Mouse (Mus musculus): ENCODE results near the gene Spocd1. TPM values are rescaled to one million over a fixed set of nuclear protein-coding genes. Genes with fewer than 3 reads are reported as not detected.
"Not testable (repeated sequence)": the region's sequence is repeated elsewhere in the genome, so short reads cannot be mapped to it uniquely, and the experiment has no call there.

The Spocd1 gene
- under 1 TPM in 1 of 2 experiments, not detected in 1; 0.07 TPM for total RNA-seq (2021)

DNA sequence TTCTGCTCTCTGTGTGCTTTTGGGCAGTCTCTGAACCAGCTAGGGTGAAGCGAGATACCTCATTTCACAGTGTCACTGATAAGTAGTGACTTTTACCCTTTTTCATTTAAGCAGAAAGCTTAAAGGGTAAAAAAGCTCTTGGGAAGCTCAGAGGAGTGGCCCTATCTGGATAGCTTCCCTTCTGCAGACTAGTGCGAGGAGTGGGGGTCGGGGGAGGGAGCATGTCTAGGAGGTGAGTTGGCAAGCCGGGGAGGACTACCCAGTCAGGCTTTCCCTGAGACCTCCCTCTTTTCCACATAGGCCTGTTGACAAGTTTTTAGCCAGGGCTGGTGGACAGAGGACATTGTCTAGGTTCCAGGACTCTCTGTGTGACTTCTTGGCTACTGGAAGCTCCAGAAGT is at the start of gene Spocd1:
Gene Spocd1 (plus strand): TSS at position 301 of the 400 bp plus-strand sequence.
- no peak for DNase-seq
- intact Hi-C loops (cut with DNase I) = loop anchor here (1.0 to 5.0 kb wide), 4 partner anchors 82 to 228 kb away; no protein-coding TSS in a partner anchor

DNA sequence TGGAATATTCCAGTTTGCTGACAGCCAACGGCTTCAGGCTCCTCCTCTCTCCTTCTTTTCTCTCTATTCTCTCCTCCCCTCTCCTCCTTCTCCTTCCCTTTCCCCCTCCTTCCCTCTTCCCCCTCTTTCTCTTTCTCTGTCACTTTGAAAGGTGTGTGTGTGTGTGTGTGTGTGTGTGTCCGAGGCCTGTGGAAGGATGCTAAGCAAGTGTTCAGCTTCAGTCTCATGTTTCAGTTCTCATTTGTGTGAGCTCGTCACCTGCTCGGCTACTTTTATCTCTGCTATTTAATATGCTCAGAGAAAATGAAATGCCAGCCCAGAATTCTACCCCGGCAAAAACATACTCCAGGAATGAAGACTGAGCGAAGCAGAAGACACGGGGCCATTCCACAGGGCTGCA is 48.4 kb upstream of the Spocd1 start:
- DNase-seq = no peak
- intact Hi-C loops (cut with DNase I) = loop anchor here (5.0 kb wide), 1 partner anchor 37 kb away; no protein-coding TSS in a partner anchor

DNA sequence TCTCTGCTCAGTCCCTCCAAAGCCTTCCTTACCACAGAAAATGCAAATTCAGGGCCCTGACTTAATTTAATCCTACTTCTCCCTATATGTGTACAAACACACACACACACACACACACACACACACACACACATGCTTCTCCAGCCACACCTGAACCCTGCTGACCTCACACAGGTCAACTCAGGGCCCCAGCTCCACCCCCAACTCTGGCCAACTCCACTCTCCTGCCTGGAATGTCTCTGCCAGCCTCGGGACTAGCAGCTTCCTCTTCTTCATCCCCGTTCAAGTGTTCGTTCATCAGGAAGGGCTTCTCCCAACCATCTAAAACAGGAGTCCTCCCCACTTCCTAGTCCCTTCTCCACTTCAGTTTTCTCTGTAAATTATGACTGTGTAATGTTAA is 47.4 kb upstream of the Spocd1 start:
- intact Hi-C loops (cut with DNase I) = loop anchor here (5.0 kb wide), 1 partner anchor 36 kb away; no protein-coding TSS in a partner anchor
- DNase-seq = no peak

DNA sequence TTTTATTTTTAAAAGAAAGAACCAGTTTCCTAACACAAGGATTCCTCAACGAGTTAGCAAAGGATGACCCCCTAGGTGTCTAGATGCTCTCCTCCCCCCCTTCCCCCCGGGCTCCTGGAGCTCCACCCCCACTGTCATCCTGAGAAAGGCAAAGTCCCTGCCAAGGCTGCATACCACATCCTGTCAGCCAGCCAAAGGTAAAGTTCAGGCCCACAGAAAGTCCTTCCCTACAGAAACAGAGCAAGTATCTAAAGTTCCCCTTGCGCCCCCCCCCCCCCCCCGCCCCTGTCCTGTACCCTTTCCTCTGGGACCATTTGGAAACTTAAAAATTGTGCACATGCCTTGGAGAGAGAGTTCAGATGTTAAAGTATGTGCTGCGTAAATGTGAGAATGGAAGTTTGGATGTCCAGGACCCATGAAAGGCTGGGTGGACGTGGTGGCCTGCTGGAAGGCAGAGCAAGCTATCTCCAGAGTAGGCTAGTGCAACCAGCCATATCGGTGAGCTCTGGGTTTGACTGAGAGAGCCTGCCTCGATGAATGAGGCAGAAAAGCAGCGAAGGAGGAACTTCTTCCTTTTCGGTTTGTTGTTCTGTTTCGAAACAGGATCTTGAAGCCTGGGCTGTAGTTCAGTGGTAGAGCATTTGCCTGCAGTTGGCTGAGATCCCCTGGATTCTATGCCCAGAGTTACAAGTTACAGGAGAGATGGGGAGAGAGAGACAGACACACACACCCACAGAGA is 46.3 kb upstream of the Spocd1 start:
- intact Hi-C loops (cut with DNase I) = loop anchor here (5.0 kb wide), 1 partner anchor 35 kb away; no protein-coding TSS in a partner anchor

DNA sequence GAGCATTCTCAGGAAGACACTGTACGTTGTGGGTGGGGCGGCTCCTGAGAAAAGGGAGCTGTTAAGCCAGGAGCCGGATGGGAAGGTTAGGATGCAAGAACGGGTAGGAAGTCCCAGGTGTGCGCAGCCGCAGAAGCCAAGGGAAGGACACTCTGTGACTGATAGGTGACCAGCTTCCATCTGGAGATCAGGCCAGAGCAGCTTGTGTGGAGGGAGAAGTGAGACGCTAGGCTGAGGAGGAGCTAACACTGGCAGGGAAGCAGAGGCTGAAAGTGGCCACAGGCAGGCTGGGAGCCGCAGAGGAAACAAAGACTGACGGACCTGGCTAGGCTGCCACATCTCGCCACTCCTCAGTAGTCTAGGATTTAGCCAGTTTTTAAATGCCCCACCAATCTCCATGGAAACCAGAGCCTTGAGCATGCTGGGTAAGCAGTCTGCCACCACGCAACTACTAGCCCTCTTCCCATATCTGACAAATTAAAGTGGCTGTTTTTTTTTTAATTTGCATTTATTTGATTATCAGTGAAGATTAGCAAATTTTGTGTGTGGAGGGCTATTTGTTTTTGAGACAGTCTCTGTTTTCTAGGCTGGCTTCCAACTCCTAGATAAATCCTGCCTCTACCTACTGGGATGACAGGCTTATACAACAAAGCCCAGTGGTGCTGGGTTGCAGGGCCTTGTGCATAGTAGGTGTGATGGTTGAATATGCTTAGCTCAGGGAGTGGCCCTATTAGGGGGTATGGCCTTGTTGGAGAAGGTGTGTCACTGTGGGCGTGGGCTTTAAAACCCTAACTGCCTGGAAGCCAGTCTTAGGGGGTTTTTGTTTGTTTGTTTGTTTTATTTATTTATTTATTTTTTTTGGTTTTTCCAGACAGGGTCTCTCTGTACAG is 44.8 kb upstream of the Spocd1 start:
- intact Hi-C loops (cut with DNase I) = loop anchor here (5.0 kb wide), 1 partner anchor 33 kb away; no protein-coding TSS in a partner anchor
- DNase-seq = peak in 1 of 2 experiments; percentile 15

More for the DNA sequence above, 46.3 kb upstream of the Spocd1 start:
- DNase-seq = peak; percentile 72 to 74

DNA sequence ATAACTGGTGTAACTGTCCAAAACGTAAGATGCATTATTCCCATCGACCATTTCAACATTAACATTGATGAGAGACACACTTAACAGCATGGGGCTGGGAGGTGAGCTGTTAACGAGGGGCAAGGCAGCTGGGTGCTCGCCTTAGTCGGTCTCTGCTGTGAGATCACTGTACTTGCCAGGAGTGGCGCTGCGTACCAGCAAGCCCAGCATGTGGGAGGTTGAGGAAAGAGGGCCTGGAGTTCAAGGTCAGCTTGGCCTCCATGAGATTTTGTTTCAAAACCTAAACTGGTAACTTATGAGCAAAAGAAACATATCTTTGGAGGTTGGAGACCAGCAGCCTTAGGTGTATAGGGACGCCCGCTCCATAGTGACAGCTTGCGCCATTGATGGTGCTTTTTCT is 39.4 kb upstream of the Spocd1 start:
- intact Hi-C loops (cut with DNase I) = no loop called here
- DNase-seq = no peak

DNA sequence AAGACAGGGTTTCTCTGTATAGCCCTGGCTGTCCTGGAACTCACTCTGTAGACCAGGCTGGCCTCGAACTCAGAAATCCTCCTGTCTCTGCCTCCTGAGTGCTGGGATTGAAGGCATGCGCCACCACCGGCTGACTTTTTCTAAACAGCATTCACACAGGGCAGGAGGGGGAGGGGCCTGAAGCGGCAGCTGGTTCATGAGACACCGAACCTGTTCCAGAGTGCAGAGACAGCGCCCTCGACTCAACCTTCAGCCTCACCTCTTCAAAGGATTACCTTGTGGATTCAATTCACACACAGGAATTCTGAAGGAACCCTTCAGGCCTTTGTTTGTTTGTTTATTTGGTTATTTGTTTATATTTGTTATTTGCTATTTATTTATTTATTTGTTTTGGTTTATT is 39.0 kb upstream of the Spocd1 start:
- intact Hi-C loops (cut with DNase I) = no loop called here
- DNase-seq = no peak

DNA sequence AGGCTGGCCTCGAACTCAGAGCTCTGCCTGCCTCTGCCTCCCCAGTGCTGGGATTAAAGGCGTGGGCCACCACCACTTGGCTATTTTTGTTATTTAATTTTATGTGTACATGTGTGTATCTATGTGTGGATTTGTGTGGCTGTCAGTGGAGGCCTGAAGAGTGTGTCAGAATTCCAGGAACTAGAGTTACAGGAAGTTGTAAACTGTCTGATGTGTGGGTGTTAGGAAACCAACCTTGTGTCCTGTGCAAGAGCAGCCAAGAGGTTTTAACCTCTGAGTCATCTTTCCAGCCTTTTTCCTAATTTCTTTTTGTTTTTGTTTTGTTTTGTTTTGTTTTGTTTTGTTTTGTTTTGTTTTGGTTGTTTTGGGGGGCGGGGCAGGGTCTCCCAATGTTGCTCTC is 34.2 kb upstream of the Spocd1 start:
- intact Hi-C loops (cut with DNase I) = no loop called here
- DNase-seq = no peak

DNA sequence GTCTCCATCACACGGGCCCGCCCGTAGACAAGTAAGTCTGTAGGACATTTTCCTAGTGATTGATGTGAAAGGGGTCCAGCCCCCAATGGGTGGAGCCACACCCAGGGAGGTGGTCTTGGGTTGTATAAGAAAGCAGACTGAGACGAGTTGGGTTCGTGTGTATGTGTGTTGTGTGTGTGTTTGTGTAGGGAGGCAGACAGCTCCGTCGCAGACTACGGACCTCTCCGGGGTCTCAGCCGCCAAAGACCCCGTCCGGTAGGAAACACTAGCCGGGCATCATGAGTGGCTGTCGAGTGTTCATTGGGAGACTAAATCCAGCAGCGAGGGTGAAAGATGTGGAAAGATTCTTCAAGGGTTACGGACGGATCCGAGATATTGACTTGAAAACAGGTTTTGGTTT is 30.2 kb upstream of the Spocd1 start:
- DNase-seq; intact Hi-C loops (cut with DNase I): not testable (repeated sequence)

DNA sequence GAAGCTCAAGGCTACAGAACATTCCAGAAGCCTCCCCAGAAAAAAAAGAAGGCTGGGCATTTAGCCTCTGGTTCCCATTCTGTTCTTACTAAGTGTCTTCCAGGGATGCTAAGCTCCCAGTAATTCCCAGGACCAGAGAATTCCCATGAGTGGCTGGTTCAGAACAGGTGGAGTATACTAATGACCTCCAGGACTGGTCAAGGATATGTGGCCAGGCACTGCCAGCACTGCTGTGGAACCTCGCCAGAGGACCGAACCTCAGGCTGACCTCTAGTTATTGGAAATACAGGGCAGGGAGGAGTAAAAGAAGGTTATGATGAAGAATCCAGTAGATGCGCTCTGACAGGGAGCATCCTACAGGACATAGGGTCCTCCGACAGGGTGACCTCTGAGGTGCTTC is 26.7 kb upstream of the Spocd1 start:
- DNase-seq = peak; percentile 28 to 30
- intact Hi-C loops (cut with DNase I) = no loop called here

DNA sequence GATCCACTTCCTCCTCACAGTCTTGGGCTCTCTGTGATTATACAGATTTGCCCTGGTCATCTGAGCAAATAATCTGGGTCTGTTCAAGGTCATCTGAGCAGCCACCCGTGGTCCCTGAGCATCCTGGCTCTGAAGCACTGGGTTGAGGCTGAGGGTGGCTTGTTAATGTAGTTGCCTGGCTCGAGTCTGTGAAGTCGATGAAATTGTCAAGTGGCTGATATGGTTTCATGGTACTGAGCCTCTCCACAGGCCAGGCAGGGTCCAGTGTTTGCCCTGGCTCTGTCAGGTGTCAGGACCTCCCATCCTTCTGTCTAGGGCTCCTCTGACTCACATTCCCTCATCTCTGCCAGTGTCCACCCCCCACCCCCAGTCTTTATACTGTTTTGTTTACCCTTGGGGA is 25.5 kb upstream of the Spocd1 start:
- DNase-seq = no peak
- intact Hi-C loops (cut with DNase I) = no loop called here

DNA sequence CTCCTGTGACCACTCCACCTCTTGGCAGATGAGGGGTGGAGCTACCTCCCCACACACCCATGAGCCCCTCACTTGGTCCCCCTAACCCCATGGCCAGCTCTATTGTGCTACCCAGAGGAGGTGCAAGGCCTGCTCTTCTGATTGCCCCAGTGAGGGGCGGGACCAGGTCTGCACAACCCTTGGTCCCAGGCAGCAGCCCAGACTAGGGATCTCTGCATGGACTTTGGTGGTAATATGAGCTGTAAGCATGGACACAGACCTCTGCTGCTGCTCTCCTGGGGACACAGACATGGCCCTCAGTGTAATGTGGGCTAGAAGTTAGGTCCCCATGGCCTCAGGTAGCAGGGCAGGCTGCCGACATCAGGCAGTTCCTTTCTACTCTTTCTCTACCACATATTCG is 24.0 kb upstream of the Spocd1 start:
- intact Hi-C loops (cut with DNase I) = no loop called here
- DNase-seq = no peak

DNA sequence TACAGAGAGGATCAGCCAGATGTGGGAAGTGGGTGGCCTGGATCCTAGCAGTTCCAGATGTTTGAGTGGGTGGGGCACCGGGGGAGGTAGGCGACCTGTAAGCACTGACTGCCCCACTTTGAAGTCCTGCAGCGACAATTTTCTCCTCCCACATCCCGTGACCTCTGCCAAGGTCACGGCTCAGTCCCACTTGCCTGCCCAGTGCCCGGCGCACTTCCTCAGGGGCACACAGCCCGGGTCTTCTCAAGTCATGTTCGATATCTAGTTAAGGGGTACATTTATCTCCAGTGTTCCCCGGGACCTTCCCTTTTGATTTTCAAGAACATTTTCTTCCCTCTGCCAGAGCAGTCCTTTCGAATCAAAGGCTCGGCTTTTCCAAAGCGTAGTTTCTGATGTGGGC is 23.0 kb upstream of the Spocd1 start:
- intact Hi-C loops (cut with DNase I) = no loop called here
- no peak for DNase-seq

DNA sequence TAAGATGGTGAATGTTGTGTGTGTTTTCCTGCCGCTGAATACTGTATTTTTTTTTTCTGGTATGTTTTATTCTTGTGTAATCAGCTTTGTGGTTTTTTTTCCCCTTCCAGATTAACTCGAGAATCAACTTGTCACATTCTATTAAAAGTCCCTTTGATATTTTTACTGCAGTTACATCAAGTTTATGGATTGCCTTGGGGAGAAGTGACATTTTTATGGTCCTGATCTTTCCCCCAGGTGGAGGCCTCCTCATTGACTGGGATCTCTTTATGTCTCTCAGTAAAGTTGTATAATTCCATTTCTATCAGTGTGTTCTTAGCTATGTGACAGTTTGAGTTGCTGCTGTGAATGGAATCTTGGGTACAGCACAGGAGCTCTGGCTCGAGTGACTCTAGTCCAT is 20.2 kb upstream of the Spocd1 start:
- DNase-seq = no peak
- intact Hi-C loops (cut with DNase I) = no loop called here

DNA sequence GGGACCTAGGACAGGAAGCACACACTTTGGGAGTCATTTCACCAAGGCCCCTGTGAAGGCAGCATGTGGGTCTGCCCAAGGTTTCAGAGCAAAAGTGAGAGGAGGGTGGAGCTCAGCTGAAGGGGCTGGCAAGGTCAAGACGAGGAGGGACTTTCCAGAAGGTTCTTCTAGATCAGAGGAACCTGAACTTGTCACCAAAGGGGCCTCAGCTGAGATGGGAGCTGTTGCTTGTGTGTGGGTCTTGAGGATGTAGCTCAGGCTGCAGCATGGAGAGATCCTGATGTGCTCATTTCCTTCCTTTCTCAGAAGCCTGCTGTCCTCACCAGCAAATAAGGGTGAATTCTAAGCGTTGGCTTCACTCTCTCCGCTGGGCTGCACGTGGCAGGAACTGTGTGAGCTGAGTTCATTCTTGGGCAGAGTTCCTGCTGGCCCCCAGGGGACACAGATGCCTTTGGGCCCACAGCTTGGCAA is 19.8 kb upstream of the Spocd1 start:
- intact Hi-C loops (cut with DNase I) = no loop called here
- no peak for DNase-seq

DNA sequence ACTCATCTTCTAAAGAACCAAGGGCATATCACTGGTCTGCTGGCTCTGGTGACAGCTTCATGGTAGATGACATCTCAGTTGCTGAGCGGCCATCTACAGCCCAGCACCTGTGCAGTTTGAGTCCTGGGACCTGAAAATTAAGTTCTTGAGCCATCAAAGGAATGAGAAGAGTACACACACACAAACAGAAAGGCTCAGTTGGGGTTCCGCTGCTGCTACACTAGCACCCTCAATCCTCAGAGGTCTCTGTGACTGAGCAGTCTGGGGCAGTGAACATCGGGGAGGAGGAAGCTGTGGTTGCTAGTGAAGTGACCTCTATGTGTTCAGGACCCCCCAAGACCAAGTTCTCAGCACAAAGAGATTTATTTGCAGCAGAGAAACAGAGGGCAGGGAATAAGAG is 16.1 kb upstream of the Spocd1 start:
- no peak for DNase-seq
- intact Hi-C loops (cut with DNase I) = no loop called here

DNA sequence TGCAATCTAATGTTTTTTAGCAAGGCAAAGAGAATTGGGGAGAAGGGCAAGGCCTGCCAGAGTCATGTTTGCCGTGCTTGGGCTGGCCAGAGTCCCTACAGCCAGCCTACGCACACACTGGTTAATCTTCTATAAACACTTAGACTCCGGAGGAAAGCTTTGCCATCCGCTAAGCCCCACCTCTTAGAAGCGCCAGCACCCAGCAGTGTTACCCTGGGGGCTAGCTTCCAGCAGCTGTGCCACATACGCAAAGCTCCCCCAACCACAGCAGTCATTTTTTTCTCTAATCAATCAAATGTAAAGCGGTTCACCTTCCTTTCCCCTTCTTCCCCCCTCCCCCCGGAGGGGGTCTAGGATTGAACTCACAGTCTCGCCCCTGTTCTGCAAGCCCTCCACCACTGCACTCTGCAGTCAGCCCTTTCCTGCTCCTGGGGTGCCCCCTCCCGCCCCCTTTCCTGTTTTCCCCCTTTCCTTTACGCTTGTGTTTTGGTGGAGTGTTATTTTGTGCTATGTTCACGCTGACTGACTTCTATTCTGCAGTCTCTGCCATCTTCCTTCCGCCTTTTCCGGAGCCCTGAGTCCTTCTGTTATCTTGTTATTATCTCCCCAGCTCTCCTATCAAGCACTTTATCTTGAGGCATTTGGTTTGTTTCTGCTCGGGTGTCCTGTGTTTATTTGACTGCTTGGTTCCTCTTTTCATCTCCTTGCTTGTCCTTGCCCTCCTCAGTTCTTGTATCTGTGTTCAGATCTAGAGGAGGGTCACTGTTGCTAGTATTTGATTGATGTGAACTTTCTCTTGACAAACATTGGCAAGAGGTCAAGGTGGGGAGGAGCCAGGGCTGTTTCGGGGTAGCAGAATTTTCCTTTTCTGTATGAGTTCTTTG is 15.0 kb upstream of the Spocd1 start:
- intact Hi-C loops (cut with DNase I) = no loop called here
- DNase-seq = no peak

DNA sequence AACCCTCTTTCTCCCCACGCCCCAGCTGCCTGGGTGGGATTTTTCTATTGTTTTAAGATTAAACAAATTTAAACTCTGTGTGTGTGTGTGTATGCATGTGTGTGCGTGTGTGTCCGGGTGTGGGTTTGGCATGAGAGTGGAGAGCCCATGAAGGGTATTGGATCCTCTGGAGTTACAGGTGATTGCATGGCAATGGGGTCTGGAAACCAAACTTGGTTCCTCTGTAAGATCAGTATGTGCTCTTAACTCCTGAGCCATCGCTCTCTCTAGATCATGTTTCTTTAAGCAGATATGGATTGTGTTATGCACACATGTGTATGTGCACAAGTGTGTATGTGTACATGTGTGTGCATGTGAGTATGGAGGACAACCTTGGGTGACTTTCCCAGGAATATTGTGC is 14.4 kb upstream of the Spocd1 start:
- intact Hi-C loops (cut with DNase I) = loop anchor here (5.0 kb wide), 1 partner anchor 32 kb away; no protein-coding TSS in a partner anchor
- DNase-seq = no peak

DNA sequence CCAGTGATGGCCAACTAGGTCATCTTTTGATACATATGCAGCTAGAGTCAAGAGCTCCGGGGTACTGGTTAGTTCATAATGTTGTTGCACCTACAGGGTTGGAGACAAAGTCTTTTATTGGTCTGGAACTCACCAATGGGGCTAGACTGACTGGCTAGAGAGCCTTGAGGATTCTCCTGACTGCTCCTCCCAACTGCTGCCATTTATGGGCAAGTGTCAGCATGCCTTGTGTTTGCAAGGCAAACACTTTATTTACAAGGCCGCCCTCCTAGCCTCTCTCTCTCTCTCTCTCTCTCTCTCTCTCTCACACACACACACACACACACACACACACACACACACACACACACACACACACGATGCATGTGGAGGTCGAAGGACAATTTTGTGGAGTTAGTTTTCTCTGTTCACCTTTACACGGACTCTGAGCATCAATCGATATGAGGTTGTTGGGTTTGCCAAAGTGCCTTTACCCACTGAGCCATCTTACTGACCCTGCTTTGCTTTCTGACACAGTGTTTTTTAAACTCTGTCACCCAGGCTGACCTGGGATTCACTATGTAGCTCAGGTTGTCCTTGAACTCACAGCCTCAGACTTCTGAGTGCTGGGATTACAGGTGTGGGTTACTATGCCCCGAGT is 13.6 kb upstream of the Spocd1 start:
- intact Hi-C loops (cut with DNase I) = loop anchor here (5.0 kb wide), 1 partner anchor 33 kb away; no protein-coding TSS in a partner anchor
- DNase-seq = no peak

DNA sequence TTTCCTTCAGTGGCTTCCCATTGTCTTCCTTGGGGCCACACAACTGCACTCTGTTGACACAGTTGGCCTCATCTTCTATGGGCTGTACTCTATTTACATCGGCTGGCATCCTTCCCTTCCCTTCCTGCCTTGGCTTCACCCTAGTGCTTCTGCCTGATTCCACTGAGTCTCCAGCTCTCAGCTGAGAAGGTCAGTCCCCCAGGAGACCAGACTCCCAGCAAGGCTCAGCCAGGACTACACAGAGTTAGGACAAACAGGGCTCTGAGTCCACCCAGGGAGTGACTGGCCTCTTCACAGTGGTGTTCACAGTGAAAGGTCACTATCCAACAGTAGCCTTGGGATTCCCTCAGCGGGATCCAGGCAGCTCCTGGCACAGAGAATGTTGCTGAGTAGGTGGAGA is 12.9 kb upstream of the Spocd1 start:
- intact Hi-C loops (cut with DNase I) = loop anchor here (5.0 kb wide), 1 partner anchor 34 kb away; no protein-coding TSS in a partner anchor
- peak in 1 of 2 experiments; percentile 38 for DNase-seq

Measured in heart, postnatal 10 days (tissue).